Mouse (Mus musculus): ENCODE results near the gene Etv4.

The Etv4 gene

DNA sequence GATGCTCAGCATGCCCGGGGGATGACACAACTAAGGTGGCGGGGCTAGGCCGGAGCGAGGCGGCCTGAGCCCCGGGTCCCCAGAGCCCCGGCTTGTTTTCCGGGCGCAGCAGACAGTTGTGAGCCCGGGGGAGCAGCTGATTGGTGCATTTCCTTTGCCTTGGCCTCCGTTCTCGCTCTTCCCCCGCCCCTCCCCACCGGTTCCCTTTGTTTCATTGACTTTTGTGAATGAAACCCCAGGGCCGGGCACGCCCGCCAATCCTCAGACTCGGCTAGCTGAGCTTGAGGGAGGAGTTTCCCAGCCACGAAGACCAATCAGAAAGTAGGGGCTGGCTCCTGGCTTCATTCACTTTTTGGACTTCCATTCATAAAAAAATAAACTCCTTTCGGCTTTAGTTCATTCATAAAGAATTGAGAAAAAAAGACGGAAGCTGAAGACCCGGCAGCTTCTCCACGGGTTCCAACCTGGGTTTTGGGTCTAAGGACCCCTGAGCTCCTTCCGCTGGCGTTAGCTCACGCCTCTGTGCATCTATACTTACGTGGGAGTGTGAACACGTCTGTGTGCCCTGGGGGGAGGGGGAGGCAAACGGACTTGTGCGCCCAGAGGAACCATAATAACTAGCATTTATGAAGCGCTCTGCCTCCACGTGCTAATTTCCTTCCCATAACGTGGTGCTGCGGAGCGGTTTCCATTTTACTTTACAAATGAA lies at the start of gene Etv4:
TSS of gene Etv4 (minus strand) at position 229 of the 709 bp plus-strand sequence.
- peak; percentile 92 to 96 for DNase-seq

DNA sequence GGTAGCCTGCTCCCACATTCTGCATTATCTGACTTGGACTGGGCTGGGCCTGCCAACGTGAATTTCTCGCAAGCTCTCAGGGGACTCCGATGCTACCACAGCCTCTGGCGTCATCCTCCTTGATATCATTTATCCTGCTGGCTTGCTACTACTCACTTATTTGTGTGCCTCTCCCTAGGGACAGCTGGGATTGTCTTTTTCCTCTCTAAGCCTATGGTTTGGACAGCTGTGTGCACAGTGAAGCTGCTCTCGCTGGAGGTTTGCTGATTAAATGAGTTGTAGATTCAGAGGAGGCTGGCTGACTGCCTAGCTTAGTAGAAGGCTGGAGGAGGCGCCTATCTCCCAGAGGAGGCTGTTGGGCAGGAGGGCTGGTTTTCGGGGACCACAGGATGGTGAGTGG lies 46.8 kb upstream of the Etv4 start:
- DNase-seq, result no peak

DNA sequence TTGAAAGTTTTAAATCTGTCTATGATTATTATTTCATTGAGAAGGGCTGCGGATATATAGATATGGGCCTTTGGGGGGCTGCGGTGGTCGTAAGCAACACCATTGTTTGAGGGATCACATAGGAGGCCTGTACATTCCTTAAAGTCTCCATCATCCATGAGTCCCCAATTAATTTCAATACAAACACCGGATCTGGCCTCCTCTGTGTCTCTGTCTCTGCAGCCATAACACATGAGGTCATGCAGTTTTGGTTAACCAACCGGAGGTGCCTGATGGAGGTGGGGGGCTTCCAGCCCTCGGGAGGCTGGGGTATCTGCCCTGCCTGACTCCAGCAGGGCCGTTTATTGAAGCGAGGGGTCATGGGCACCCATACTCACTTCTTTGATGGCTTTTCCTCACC lies 45.4 kb upstream of the Etv4 start:
- DNase-seq, result no peak

DNA sequence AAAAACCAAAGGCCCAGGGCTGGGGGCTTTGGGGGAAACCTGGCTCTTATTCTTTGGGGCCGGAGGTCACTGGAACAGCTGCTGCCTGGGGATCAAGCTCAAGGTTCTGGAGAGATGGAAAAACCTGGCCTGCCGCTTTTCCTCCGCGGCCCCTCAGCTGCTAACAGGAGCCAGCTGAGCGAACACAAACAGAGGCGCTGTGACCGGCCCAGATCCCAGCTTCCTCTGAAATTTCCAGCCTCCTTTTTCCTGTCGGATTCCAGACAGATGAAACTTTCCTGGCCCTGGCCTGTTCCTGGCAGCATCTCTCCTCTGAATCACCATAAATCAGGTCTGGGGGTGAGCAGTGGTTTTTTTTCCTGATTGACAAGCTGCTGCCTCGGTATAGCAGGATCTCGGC lies 44.9 kb upstream of the Etv4 start:
- no peak for DNase-seq

DNA sequence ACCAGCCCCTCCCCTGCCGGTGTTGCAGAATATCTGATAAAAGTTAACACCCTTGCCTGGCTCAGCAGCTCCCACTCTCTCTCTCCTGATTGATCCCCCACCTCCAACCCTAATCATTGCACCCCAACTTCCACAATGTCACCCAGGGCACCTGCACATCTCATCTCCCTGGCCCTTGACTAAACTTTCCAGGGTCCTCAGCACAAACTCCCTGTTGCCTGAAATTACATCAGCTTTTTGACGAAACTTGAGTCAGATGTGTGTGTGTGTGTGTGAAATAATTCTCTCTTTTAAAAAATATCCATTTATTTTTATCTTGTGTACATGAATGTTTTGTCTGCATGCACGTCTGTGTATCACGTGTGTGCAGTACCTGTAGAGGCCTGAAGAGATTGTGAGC lies 43.5 kb upstream of the Etv4 start:
- no peak for DNase-seq

DNA sequence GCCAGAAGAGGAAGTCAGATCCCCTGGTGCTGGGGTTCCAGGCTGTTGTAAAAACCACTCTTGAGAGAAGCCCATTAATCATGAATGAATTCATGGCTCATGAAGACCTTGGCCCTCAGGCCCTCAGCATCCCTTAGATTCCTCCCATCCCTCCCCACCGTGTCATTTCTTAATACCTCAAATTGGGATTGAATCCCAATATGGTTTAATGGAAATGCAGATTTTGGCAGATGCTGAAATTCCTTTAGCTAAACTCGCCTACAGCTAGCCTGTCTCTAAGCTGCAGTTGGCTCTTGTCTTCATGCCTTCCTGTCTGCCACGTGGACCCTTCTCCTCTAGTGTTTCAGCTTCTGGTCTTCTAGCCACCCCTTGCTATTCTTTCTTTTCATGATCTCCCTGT lies 38.0 kb upstream of the Etv4 start:
- DNase-seq, result no peak

DNA sequence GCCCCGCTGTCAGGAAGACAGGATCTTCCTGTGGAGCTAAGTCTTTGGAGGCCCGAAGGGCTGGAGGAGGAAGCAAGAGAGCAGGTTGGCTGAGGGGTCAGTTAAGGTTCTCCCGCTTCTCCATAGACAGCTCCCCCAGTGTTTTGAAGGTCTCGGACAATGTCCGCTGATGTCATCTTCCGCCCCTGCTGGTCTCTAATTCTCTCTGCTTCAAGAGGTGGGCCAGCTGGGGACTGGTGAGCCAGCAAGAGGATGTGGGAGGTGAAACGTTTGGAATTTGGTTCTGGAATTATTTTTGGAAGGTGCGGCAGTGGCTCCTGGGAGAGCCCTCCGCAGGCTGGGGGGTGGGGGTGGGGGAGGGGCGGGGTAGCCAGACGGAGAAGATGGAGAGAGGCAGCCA lies 35.7 kb upstream of the Etv4 start:
- peak; percentile 28 to 56 for DNase-seq

DNA sequence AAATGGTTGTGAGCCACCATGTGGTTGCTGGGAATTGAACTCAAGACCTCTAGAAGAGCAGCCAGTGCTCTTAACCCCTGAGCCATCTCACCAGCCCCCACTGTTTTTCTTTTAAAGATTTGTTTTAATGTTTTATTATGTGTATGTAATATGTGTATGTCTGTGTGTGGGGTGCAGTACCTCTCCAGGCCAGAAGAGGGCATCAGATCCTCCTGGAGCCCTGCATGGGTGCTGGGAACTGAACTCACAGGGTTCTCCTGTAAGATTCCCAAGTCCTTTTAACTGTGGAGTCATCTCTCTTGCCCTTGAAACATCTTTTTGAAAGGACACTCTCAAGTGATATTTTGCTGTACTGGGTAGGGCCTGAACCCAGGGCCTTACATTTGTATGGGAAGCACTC lies 34.7 kb upstream of the Etv4 start:
- DNase-seq, result peak in 1 of 2 experiments; percentile 48

DNA sequence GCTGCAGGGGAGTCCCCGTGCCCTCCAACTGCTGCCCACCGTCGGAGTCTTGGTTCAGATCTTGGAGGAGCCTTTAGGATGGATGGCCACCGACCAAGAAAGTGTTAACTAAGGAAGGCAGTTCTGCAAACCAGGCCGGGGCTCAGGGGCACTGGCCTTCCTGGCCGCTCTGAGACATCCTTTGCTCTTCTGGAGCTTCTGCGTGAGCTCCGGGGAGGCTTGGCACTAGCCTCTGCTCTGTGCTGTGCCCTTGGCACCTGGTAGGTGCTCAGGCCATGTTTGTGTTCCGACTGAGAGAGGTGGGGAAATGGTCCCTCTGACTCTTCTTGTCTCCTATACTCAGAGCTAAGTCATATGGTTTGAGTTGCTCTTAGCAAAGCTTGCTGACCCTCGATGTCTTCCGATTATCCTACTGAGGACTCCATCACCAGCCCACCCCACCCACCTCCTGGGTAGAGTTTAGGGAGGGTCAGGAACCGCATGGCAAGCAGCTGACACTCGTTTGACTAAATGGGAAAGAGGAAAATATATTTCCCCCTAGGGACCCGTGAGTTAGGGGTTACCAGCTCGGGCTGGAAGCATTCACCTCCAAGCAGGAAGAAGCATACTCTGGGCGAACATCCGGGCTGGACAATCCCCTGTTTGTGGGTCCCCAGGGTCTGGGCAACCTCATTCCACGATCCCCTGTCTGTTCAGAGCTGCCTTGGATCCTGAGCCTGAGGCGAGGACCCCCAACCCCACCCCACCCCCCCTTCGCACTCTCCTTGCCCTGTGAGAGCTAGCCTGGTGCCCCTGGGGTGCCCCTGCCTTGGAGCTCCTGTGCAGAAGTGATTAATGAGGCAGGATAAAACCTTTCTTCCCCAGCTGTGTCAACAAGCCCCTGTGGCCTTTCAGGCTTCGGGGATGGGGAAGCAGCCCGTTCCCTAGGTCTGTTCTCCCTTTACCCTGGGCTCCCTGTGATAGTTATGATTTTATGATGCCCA lies 30.2 kb upstream of the Etv4 start:
- no peak for DNase-seq

DNA sequence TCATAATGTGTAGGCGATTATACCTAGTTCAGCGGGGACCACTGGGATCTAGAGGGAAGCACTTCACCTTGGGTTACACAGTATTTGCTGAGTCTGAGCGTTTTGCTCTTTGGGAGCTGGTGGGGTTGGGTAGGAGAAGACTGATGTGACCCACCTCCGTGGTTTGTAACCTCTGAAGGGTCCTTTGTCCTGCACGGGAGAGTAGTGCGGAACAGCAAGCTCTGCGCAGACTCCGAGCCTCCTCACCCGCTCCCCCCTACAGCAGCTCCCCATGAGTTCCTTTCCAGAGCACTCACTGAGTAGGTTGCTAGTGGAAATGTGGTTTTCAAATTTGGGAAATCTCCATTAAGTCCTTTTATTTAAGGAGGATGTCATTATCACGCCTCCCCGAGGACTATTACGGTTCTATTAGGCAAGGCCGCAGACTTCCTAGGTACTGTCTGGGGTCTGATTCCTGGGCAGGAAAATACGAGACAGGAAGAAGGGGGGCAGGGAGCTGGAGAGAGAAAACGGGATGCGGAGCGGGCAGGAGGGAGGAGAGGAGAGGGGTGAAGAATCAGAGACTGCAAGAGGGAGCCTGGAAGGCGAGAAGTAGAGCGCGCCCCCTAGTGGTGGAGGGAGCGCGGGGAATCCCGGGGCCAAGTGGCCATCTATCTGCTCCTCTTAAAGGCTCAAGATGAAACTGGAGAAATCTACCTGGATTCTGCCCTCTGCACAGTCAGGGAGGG lies 29.4 kb upstream of the Etv4 start:
- DNase-seq, result peak; percentile 92 to 96

DNA sequence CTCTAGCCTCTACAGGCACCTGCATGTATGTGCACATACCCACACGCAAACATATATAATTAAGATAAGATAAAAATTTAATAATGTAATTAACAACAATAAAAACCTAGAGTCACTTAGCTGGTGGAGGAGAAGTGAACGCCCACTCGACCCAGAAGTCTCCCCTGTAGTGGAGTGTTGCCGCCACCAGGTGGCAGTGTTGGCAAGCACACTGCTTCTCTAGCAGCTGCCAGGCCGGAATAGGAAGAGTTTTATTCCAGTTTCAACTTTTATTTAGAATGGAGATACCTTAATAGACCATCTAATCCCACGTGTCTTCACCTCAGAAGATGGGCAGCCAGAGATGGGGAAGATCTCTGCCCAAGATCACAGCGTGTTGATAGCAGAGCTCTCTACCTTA lies 28.1 kb upstream of the Etv4 start:
- peak; percentile 90 to 91 for DNase-seq

DNA sequence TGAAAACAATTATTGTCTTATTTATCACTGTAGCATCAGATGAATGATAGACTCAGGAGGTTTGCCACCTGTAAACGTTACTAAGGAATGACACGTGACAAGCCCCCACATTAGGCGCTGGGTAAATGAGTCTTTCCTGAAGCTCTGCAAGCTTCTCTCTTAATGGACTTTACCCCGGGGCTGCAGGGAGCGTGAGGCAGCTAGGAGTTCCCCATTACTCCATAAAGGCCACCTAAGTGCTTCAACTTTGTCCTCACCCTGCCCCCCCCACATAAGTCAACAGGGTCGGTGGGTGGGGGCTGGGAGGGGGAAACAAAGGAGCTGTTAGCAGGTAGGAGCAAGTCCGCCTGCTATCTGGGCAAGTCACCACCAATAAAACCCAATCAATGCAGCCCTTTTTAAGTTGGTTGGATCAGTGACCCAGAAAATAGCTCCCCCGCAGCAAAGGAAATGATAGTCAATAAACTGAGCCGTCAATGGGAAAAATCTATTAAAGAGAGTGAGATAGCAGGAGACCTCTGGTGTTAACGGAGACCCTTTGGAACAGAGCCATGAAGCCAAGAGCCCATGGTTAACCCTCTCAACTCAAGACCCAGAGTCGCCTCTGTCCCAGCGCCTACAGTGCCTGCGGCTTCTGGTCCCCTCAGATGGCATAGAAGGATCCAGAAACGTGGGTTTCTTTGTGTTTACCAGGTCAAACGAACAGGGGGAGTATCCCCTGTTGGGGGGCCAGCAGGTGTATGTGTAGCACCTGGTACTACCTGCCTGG lies 24.1 kb upstream of the Etv4 start:
- DNase-seq, result no peak

DNA sequence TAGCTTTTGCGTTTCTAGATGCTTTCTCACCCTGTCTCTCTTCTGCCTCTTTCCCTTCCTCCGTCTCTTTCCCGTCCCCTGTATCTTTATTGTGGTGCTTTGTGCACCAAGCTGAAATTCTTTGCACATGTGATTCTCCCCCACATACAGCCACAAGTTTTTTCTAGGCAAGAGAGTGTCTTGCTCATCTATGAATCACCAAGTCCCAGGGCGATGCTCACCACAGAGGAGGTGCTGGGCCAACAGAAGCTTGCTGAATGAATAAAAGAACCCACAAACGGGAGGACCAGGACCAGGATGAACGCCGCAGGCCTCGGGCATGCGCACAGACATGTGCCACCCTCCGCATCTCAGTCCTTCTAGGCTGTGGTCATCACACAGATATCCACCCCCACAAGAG lies 22.1 kb upstream of the Etv4 start:
- DNase-seq, result no peak

DNA sequence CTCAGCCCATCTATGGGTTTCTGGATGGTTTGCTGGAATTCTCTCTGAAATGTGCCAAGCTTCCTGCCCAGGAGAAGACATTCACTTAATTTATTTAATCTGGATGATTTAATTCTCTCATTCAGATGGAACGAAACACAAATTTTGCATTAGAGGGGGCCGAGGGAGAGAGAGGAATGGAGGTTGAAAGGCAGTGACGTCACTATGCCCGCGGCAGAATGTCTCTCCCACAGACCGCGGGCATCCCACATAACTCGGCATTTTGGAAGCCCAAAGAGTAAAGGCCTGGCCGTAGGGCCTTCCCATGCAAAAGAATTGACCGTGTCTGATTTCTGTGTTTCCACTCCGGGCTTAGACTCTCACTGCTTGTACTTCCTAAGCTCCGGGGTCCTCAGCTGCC lies 21.6 kb upstream of the Etv4 start:
- no peak for DNase-seq

DNA sequence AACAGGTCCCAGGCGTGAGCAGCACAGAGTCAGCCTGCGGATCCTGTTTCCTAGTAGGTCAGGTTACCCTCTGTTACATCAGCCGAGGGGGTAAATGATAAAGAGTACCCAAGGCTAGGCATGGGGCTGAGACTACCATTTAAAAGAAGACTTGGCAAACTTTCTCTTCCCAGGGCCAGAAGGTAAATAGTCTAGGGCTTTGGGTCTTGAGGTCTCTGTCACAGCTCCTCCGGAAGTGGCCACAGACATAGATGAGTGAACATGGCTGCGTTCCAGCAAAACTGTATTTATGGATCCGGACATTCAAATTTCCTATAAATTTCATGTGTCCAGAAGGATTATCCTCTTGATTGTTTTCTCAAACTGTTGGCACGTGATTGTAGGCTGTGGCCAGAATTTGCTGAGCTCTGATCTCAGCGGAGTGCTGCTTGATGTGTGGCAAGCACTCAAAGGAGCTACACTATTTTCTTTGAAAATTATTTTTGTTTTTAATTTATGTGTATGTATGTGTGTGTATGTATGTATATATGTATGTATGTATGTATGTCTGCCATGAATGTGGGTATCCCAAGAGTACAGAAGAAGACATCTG lies 20.0 kb upstream of the Etv4 start:
- no peak for DNase-seq

DNA sequence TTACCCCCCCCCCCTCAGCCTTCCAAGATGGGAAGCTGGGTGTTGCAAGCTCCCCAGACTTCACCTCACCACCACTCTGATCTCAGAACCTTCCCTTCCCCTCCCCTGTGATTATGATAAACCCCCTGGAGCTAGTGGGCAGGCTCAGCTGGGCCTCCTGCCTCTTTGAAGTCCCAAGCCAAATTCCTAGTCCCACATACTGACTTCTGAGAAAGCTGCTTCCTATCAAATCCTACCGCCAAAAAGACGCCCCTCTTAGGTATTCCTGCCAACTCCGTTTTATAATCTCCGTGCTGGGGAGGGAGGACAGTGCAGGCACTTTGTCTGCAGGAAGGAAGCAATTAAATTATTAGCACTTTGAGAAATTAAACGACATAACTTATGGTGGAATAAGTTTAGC lies 16.2 kb upstream of the Etv4 start:
- DNase-seq, result no peak

DNA sequence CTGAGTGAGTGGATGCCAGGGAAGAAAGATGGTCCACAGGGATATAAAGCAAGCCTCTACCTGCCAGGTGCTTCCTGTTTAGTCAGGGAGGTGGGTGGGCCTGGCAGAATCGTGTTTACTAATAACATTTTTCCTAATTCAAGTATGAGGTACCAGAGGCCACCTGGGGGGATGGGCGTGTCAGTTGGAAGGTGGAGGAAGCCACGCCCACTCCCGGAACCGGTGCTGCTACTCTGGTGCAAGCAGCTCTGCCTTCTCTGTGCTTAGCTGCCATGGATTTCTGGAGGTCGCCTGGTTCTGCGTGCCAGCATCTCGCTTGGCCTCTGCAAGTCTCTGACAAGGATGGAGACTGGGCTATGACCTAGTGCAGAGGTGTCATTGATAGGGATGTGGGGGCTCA lies 12.9 kb upstream of the Etv4 start:
- DNase-seq, result no peak

DNA sequence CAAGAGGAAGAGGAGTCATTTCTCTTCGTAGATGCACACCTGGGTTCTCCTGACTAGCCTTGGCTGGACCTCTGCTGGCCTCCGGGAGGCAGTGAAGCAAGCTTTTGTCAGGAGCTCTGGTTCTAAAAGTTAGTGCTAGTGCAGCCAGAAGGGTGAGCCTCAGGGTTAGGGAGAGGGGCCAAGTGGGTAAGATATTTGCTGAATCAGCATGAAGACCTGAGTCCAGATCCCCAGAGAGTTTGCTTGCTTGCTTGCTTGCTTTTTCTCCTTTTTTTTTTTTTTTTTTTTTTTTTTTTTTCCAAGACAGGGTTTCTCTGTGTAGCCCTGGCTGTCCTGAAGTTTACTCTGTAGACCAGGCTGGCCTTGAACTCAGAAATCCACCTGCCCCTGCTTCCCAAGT lies 12.2 kb upstream of the Etv4 start:
- no peak for DNase-seq

DNA sequence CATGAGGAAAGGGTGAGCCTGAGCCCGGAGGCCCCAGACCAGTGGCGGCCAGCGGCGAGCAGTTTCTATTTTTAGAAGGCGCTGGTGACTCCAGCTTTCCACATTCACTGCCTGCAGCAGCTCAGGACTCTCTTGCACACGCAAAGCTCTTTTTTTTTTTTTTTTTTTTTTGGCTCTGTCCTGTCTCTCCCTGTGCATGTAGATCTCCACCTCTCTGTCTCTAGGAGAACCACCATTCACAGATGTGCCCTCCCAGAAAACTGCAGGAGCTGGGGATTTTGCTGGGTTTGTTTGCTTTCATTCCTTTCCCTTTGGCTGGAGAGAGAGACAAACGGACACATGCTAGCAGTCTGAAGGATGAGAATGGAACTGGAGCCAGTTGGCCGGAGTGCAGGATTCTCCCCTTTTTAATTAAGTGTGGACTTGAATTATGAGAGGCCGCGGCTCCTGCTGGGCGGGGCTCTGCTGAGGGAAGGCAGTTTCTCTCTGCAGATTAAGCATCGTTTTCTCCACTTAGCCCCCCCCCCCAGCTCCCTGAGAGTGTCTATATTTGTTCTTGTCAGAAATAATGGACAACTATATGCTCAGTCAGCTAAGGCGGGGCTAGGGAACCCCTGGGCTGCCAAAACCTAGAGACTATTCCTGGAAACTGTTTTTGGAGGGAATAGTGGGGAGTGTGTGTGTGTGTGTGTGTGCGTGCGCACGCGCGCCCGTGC lies 5.8 kb upstream of the Etv4 start:
- DNase-seq, result peak; percentile 52 to 70

DNA sequence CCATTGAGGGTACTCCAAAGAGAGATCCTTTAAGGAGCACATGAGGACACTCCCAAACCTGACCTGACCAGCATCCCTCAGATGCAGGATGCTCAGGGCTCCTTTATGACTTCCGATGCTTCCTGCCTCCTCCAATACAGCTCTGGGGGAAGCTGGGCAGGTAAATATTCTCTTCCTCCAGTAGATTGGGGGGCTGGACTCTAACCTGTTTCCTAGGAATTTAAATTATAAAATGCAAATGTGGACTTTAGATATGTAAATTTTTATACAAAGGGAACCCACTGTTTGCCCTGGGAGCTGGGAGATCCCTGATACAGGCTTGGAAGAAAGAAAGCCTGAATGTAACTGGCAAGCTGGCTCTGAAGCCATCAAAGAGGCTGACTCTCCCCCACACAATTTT lies 2.3 kb upstream of the Etv4 start:
- DNase-seq, result no peak

DNA sequence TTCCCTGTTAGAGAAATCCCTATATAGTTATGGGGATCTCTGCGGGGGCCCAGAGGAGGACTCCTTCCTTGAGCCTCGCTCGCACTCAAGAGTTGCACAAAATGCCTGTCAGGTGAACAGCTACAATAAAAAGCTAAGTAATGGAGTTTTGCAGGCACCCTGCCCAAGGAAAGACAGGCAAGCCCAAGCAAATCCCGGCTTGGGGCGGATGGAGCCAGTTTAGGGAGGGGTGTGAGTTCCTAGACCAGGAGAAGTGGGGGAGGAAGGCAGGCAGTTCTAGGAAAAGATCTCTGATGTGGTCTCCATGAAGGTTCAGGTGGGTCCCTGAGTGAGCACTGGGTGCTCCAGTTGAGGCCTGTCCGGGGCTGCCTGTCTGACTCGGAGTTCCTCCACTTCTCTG lies 1.5 kb upstream of the Etv4 start:
- DNase-seq, result no peak

DNA sequence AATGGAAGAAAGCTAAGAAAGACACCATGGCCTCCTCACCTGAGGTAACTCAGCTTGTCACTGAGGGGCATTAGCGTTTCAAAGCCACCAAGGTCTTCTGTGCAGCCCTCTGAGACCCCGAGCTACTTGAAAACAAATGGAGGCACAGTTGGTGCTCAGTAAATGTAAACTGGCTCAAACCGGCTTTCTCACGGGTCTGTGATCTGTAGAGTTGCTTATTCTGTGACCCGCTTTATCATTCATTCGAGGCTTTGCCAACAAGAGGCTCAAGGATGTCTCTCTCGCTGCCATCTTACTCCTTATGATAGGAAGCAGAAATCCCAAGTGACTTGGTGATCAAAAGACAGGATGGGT lies 658 bp upstream of the Etv4 start:
- no peak for DNase-seq

All from cerebellum, postnatal 14 days (tissue).